Mouse (Mus musculus): ENCODE measurements around the gene Cfap77.

DNA sequence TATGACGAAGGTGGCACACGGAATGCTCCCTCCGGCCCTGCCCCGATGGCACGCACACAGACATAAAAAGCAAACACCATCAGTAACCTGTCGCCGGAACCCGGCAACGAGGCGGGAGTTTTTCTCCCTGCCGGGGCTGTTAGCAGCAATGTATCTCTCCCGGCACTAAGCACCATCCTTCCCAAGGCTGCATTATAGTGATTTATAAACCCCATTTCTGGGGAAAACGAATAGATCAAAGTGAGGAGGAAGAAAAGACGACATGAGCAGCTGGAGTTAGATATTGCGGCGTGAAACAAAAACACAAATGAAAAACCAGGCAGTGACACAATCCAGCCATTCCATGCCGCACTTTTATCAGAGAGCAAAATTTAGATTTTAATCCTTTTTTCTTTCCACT lies 33.8 kb downstream of the Cfap77 start:
- TF ChIP-seq POLR2A (IDR thresholded peaks at IDR 0.05; ENCODE audit: low read depth, low read length) (no peak), CTCF (conservative IDR thresholded peaks at IDR 0.05; ENCODE audit: insufficient read depth, insufficient read length, low read depth, low read length) (no peak)

Measured in kidney, adult 2 months (tissue).